Mouse (Mus musculus): ENCODE measurements around the gene Tenm1. TPM values are rescaled to one million over a fixed set of nuclear protein-coding genes. Genes with fewer than 3 reads are reported as not detected.

Tenm1 gene
- polyA plus RNA-seq, 1 experiment from 2014 or later: not detected

- Histone ChIP-seq H3K4me2 (ENCODE audit: low read length) (no peak overlapping the region), H3K4me1 (ENCODE audit: control insufficient read depth in 2 of 2, insufficient read depth in 2 of 2, low read length in 2 of 2) (no peaks in the 10 kb centered on the region), H3K27me3 (ENCODE audit: control insufficient read depth, insufficient read depth, low read length) (no peaks in the 10 kb centered on the region), H3K4me3 (ENCODE audit: control insufficient read depth in 1 of 2, insufficient read depth in 1 of 2, low read depth in 1 of 2, low read length in 2 of 2) (no peak overlapping the region), H3K9me3 (ENCODE audit: control insufficient read depth, low read length) (no peaks in the 10 kb centered on the region), H3K27ac (replicated peaks in 1 of 2; ENCODE audit: control insufficient read depth in 1 of 2, insufficient read depth in 1 of 2, low read depth in 2 of 2, low read length in 2 of 2) (no peak overlapping the region), H3K9ac (ENCODE audit: low read length) (no peak overlapping the region), H3K36me3 (ENCODE audit: control insufficient read depth, insufficient read depth, low read length) (no peaks in the 10 kb centered on the region)
- 54% methylated on average over 4 of the region's 4 CpGs for WGBS
- no peak for ATAC-seq (ENCODE audit: insufficient number of reproducible peaks, insufficient read depth, low FRiP score, low read depth)
Observed at GRCm38 (mm10) chrX:42781566-42781965, 647.4 kb downstream of the Tenm1 start.

DNA sequence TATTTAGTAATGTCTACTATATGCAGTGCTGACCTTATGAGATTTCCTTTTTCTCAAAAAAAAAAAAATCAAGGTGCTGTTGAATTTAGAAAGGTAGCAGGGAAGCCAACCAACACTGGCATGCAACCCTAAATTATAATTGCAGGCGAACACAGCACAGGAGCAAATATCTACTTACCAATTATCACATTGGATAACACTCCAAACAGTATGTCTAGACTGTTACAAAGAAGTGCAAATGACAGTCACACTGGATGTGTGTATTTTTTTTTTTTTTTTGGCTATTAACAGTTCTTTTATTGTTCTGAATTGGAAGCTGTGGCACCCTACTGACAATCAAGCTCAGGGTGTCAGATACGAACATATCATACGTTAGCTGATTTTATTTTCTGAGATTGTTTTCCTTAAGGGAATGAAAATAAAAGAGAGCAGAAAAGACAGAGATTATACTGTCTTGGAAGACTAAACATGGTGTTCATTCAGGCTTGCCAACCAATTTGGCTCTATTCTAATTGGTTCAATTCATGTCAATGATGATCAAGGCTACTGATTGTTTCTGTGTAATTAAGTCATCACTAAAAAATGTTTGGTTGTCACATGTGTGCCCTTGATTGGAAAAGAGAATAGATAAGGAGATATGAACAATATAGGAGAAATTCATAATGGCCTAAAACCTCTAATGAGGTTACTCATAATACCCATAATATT lies 710.7 kb downstream of the Tenm1 start:
- no peaks in the 10 kb centered on the region for H3K36me3 ChIP-seq (ENCODE audit: control insufficient read depth, insufficient read depth, low read length)
- H3K27ac ChIP-seq (replicated peaks in 1 of 2; ENCODE audit: control insufficient read depth in 1 of 2, insufficient read depth in 1 of 2, low read depth in 2 of 2, low read length in 2 of 2): no peak overlapping the region
- no peaks in the 10 kb centered on the region for H3K9me3 ChIP-seq (ENCODE audit: control insufficient read depth, low read length)
- WGBS: 68% methylated on average over 3 of the region's 3 CpGs
- H3K4me2 ChIP-seq (ENCODE audit: low read length): no peak overlapping the region
- H3K27me3 ChIP-seq (ENCODE audit: control insufficient read depth, insufficient read depth, low read length): no peaks in the 10 kb centered on the region
- no peak for ATAC-seq (ENCODE audit: insufficient number of reproducible peaks, insufficient read depth, low FRiP score, low read depth)
- no peak overlapping the region for H3K9ac ChIP-seq (ENCODE audit: low read length)
- no peaks in the 10 kb centered on the region for H3K4me1 ChIP-seq (ENCODE audit: control insufficient read depth in 2 of 2, insufficient read depth in 2 of 2, low read length in 2 of 2)
- H3K4me3 ChIP-seq (ENCODE audit: control insufficient read depth in 1 of 2, insufficient read depth in 1 of 2, low read depth in 1 of 2, low read length in 2 of 2): no peak overlapping the region

DNA sequence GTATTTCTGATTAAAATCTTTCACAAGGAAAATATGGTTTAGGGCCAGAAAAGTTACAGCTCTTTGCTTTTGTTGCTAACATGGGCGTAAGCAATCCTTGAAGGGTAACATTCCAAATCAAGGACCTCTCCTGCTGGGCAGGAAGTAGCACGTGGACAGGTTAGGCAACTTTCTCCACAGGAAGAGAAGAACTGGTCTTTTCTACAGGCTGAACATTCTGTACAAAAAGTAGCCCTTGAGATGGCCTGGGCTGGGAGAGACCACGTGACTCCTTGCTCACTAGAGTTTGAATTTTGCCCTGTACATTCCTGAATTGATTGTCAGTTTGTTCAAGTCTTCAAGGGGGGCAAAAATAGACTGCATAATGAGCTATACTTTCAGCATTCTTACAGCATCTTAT lies 728.6 kb downstream of the Tenm1 start:
- Histone ChIP-seq H3K4me2 (ENCODE audit: low read length) (no peak overlapping the region), H3K27me3 (ENCODE audit: control insufficient read depth, insufficient read depth, low read length) (no peaks in the 10 kb centered on the region), H3K36me3 (ENCODE audit: control insufficient read depth, insufficient read depth, low read length) (no peaks in the 10 kb centered on the region), H3K4me1 (ENCODE audit: control insufficient read depth in 2 of 2, insufficient read depth in 2 of 2, low read length in 2 of 2) (no peaks in the 10 kb centered on the region), H3K9ac (ENCODE audit: low read length) (no peak overlapping the region), H3K4me3 (ENCODE audit: control insufficient read depth in 1 of 2, insufficient read depth in 1 of 2, low read depth in 1 of 2, low read length in 2 of 2) (no peak overlapping the region), H3K27ac (replicated peaks in 1 of 2; ENCODE audit: control insufficient read depth in 1 of 2, insufficient read depth in 1 of 2, low read depth in 2 of 2, low read length in 2 of 2) (no peak overlapping the region), H3K9me3 (ENCODE audit: control insufficient read depth, low read length) (no peaks in the 10 kb centered on the region)
- ATAC-seq (ENCODE audit: insufficient number of reproducible peaks, insufficient read depth, low FRiP score, low read depth): no peak
- WGBS: 64% methylated on average over 3 of the region's 3 CpGs

GRCm38 (mm10) chrX:42647131-42647530 lies 781.8 kb downstream of the Tenm1 start:
- no peaks in the 10 kb centered on the region for H3K4me1 ChIP-seq (ENCODE audit: control insufficient read depth in 2 of 2, insufficient read depth in 2 of 2, low read length in 2 of 2)

DNA sequence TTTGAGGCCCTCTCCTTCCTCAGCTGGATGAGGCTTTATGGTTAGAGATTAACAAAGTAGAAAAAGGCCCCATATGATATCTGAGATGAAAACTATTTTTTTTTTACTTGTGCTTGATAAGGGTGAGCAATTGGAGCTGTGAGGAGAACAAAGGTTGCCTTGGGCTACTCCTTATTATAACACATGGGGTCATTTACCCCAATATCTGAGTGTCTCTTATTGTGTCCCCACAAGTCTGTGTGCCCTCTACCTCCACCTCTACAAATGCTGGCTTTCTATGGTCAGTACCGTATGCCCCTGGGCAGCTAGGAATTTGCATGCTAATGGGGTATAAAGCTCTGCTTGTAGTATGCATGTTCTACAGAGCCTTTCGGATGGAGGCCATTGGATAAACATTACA lies 848.4 kb downstream of the Tenm1 start:
- no peak overlapping the region for H3K27ac ChIP-seq (replicated peaks in 1 of 2; ENCODE audit: control insufficient read depth in 1 of 2, insufficient read depth in 1 of 2, low read depth in 2 of 2, low read length in 2 of 2)
- no peak overlapping the region for H3K9ac ChIP-seq (ENCODE audit: low read length)
- no peaks in the 10 kb centered on the region for H3K36me3 ChIP-seq (ENCODE audit: control insufficient read depth, insufficient read depth, low read length)
- H3K9me3 ChIP-seq (ENCODE audit: control insufficient read depth, low read length): no peaks in the 10 kb centered on the region
- 62% methylated on average over 2 of the region's 2 CpGs for WGBS
- no peak overlapping the region for H3K4me3 ChIP-seq (ENCODE audit: control insufficient read depth in 1 of 2, insufficient read depth in 1 of 2, low read depth in 1 of 2, low read length in 2 of 2)
- ATAC-seq (ENCODE audit: insufficient number of reproducible peaks, insufficient read depth, low FRiP score, low read depth): no peak
- H3K4me2 ChIP-seq (ENCODE audit: low read length): no peak overlapping the region
- H3K4me1 ChIP-seq (ENCODE audit: control insufficient read depth in 2 of 2, insufficient read depth in 2 of 2, low read length in 2 of 2): no peaks in the 10 kb centered on the region
- H3K27me3 ChIP-seq (ENCODE audit: control insufficient read depth, insufficient read depth, low read length): no peaks in the 10 kb centered on the region

More at GRCm38 (mm10) chrX:42647131-42647530, 781.8 kb downstream of the Tenm1 start:
- Histone ChIP-seq H3K4me3 (ENCODE audit: control insufficient read depth in 1 of 2, insufficient read depth in 1 of 2, low read depth in 1 of 2, low read length in 2 of 2) (no peak overlapping the region), H3K27ac (replicated peaks in 1 of 2; ENCODE audit: control insufficient read depth in 1 of 2, insufficient read depth in 1 of 2, low read depth in 2 of 2, low read length in 2 of 2) (no peak overlapping the region), H3K9ac (ENCODE audit: low read length) (no peak overlapping the region), H3K9me3 (ENCODE audit: control insufficient read depth, low read length) (no peaks in the 10 kb centered on the region), H3K36me3 (ENCODE audit: control insufficient read depth, insufficient read depth, low read length) (no peaks in the 10 kb centered on the region), H3K27me3 (ENCODE audit: control insufficient read depth, insufficient read depth, low read length) (no peaks in the 10 kb centered on the region), H3K4me2 (ENCODE audit: low read length) (no peak overlapping the region)
- no peak for ATAC-seq (ENCODE audit: insufficient number of reproducible peaks, insufficient read depth, low FRiP score, low read depth)
- 54% methylated on average over 3 of the region's 3 CpGs for WGBS

GRCm38 (mm10) chrX:42558683-42559082 lies 870.2 kb downstream of the Tenm1 start:
- H3K27ac ChIP-seq (replicated peaks in 1 of 2; ENCODE audit: control insufficient read depth in 1 of 2, insufficient read depth in 1 of 2, low read depth in 2 of 2, low read length in 2 of 2): no peak overlapping the region
- no peaks in the 10 kb centered on the region for H3K27me3 ChIP-seq (ENCODE audit: control insufficient read depth, insufficient read depth, low read length)
- no peaks in the 10 kb centered on the region for H3K4me1 ChIP-seq (ENCODE audit: control insufficient read depth in 2 of 2, insufficient read depth in 2 of 2, low read length in 2 of 2)
- no peak overlapping the region for H3K4me3 ChIP-seq (ENCODE audit: control insufficient read depth in 1 of 2, insufficient read depth in 1 of 2, low read depth in 1 of 2, low read length in 2 of 2)
- ATAC-seq (ENCODE audit: insufficient number of reproducible peaks, insufficient read depth, low FRiP score, low read depth): no peak
- no peaks in the 10 kb centered on the region for H3K9me3 ChIP-seq (ENCODE audit: control insufficient read depth, low read length)
- no peak overlapping the region for H3K4me2 ChIP-seq (ENCODE audit: low read length)
- no peak overlapping the region for H3K9ac ChIP-seq (ENCODE audit: low read length)
- WGBS: 65% methylated on average over 4 of the region's 4 CpGs
- no peaks in the 10 kb centered on the region for H3K36me3 ChIP-seq (ENCODE audit: control insufficient read depth, insufficient read depth, low read length)

DNA sequence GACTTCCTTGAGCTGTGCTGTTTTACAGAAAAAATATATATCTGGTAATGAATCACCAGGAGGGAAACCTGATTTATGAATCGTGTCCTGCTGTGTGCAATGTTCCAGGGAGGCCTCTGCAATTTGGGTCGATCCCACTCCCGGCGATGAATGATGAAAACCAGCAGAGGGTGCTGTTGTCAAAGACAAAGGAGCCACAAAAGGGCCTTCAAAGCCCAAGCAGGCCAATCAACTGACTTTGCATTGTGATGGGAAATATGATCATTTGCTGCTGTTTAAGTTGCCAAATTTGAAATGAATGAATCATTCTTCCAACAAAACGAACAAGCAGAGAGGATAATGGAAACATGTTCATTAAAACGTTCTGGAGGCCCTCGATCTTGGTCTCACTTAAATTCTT lies 871.6 kb downstream of the Tenm1 start:
- WGBS: 27% methylated on average over 7 of the region's 7 CpGs
- ATAC-seq (ENCODE audit: insufficient number of reproducible peaks, insufficient read depth, low FRiP score, low read depth): no peak

GRCm38 (mm10) chrX:42548513-42548912 lies 880.4 kb downstream of the Tenm1 start:
- Histone ChIP-seq H3K4me1 (ENCODE audit: control insufficient read depth in 2 of 2, insufficient read depth in 2 of 2, low read length in 2 of 2) (no peaks in the 10 kb centered on the region), H3K27me3 (ENCODE audit: control insufficient read depth, insufficient read depth, low read length) (no peaks in the 10 kb centered on the region), H3K4me2 (ENCODE audit: low read length) (no peak overlapping the region), H3K36me3 (ENCODE audit: control insufficient read depth, insufficient read depth, low read length) (no peaks in the 10 kb centered on the region), H3K27ac (replicated peaks in 1 of 2; ENCODE audit: control insufficient read depth in 1 of 2, insufficient read depth in 1 of 2, low read depth in 2 of 2, low read length in 2 of 2) (no peak overlapping the region), H3K4me3 (ENCODE audit: control insufficient read depth in 1 of 2, insufficient read depth in 1 of 2, low read depth in 1 of 2, low read length in 2 of 2) (no peak overlapping the region), H3K9ac (ENCODE audit: low read length) (no peak overlapping the region), H3K9me3 (ENCODE audit: control insufficient read depth, low read length) (no peaks in the 10 kb centered on the region)
- 65% methylated on average over 4 of the region's 4 CpGs for WGBS
- ATAC-seq (ENCODE audit: insufficient number of reproducible peaks, insufficient read depth, low FRiP score, low read depth): no peak

More for the DNA sequence above, 871.6 kb downstream of the Tenm1 start:
- Histone ChIP-seq H3K4me2 (ENCODE audit: low read length) (no peak overlapping the region), H3K4me1 (ENCODE audit: control insufficient read depth in 2 of 2, insufficient read depth in 2 of 2, low read length in 2 of 2) (no peaks in the 10 kb centered on the region), H3K4me3 (ENCODE audit: control insufficient read depth in 1 of 2, insufficient read depth in 1 of 2, low read depth in 1 of 2, low read length in 2 of 2) (no peak overlapping the region), H3K27ac (replicated peaks in 1 of 2; ENCODE audit: control insufficient read depth in 1 of 2, insufficient read depth in 1 of 2, low read depth in 2 of 2, low read length in 2 of 2) (no peak overlapping the region), H3K9ac (ENCODE audit: low read length) (no peak overlapping the region), H3K27me3 (ENCODE audit: control insufficient read depth, insufficient read depth, low read length) (no peaks in the 10 kb centered on the region), H3K36me3 (ENCODE audit: control insufficient read depth, insufficient read depth, low read length) (no peaks in the 10 kb centered on the region), H3K9me3 (ENCODE audit: control insufficient read depth, low read length) (no peaks in the 10 kb centered on the region)
